Mouse (Mus musculus) T-cell, adult 2 months (primary cell): ENCODE results near the gene Smchd1.
"Not testable (repeated sequence)": the region's sequence is repeated elsewhere in the genome, so short reads cannot be mapped to it uniquely, and the experiment has no call there.

ENCODE experiments used
- DNase-seq: peaks from one replicate; pipeline ENCODE4 v3.0.0; 2022; ENCODE audit warnings: low spot score

Gene Smchd1

GRCm38 (mm10) chr17:71474762-71475704 is at the start of gene Smchd1:
Gene Smchd1 (minus strand): TSS chr17:71475343.
- DNase-seq, result peak; percentile 91

- DNase-seq, result no peak
Observed at GRCm38 (mm10) chr17:71510297-71510696, 35.2 kb upstream of the Smchd1 start.

GRCm38 (mm10) chr17:71506832-71507231 is 31.7 kb upstream of the Smchd1 start:
- DNase-seq, result no peak

- no peak for DNase-seq
Observed at GRCm38 (mm10) chr17:71495784-71496183, 20.6 kb upstream of the Smchd1 start.

- DNase-seq, result no peak
Observed at GRCm38 (mm10) chr17:71491332-71491686, 16.2 kb upstream of the Smchd1 start.

GRCm38 (mm10) chr17:71490666-71491331 is 15.7 kb upstream of the Smchd1 start:
- DNase-seq, result peak; percentile 88

- DNase-seq, result no peak
Observed at GRCm38 (mm10) chr17:71489703-71490461, 14.7 kb upstream of the Smchd1 start.

GRCm38 (mm10) chr17:71486231-71486851 is 11.2 kb upstream of the Smchd1 start:
- DNase-seq, result peak; percentile 83

GRCm38 (mm10) chr17:71485791-71486230 is 10.7 kb upstream of the Smchd1 start:
- peak; percentile 86 for DNase-seq

- no peak for DNase-seq
Observed at GRCm38 (mm10) chr17:71484711-71485110, 9.6 kb upstream of the Smchd1 start.

GRCm38 (mm10) chr17:71483418-71484060 is 8.4 kb upstream of the Smchd1 start:
- no peak for DNase-seq

GRCm38 (mm10) chr17:71479381-71479901 is 4.3 kb upstream of the Smchd1 start:
- DNase-seq, result peak; percentile 60

GRCm38 (mm10) chr17:71477481-71477880 is 2.3 kb upstream of the Smchd1 start:
- no peak for DNase-seq

- no peak for DNase-seq
Observed at GRCm38 (mm10) chr17:71476346-71477020, 1.3 kb upstream of the Smchd1 start.

GRCm38 (mm10) chr17:71475705-71476089 is 554 bp upstream of the Smchd1 start:
- peak; percentile 67 for DNase-seq

- peak; percentile 40 for DNase-seq
Observed at GRCm38 (mm10) chr17:71474128-71474527, 1.0 kb downstream of the Smchd1 start.

- DNase-seq, result no peak
Observed at GRCm38 (mm10) chr17:71471261-71471660, 3.9 kb downstream of the Smchd1 start.

- no peak for DNase-seq
Observed at GRCm38 (mm10) chr17:71460312-71460711, 14.8 kb downstream of the Smchd1 start.

GRCm38 (mm10) chr17:71459818-71460217 is 15.3 kb downstream of the Smchd1 start, which contains the start of gene Gm4707:
Gene Gm4707 (minus strand): TSS chr17:71459918.
- DNase-seq, result no peak

- not testable (repeated sequence) for DNase-seq
Observed at GRCm38 (mm10) chr17:71457361-71457760, 17.8 kb downstream of the Smchd1 start.
